Mouse (Mus musculus): Measurements from ENCODE around the gene Fam172a. TPM values are rescaled to one million over a fixed set of nuclear protein-coding genes. Genes with fewer than 3 reads are reported as not detected.
"Not testable (repeated sequence)": the region's sequence is repeated elsewhere in the genome, so short reads cannot be mapped to it uniquely, and the experiment has no call there.

The Fam172a gene
- 23.3 and 24.0 TPM in 2 replicates for polyA plus RNA-seq (2014; fragmentation: Nextera tagmentation; extraction: Ambion mirVana)

DNA sequence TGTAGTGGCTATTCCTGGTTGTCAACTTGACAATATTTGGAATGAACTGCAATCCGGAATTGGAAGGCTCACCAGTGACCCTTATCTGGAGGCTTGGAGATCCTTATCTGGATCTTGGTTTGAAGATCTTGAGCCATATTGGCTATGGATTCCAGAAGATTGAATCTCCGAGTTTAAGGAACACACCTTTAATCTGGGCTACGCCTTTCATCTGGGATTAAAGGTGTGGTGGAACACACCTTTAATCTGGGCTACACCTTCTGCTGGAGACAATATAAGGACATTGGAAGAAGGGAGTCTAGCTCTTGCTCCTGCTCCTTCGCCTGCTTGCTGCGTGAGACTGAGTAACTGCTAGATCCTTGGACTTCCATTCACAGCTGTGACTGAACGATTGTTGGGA, at the start of gene Fam172a:
TSS of gene Fam172a (plus strand) at position 301 of the 400 bp plus-strand sequence.
- ATAC-seq (ENCODE audit: insufficient number of reproducible peaks, insufficient read depth, low FRiP score, low read depth); H3K4me3 ChIP-seq (ENCODE audit: control insufficient read depth in 1 of 2, insufficient read depth in 1 of 2, low read depth in 1 of 2, low read length in 2 of 2); H3K36me3 ChIP-seq (ENCODE audit: control insufficient read depth, insufficient read depth, low read length); H3K9me3 ChIP-seq (ENCODE audit: control insufficient read depth, low read length); H3K4me1 ChIP-seq (ENCODE audit: control insufficient read depth in 2 of 2, insufficient read depth in 2 of 2, low read length in 2 of 2); H3K27me3 ChIP-seq (ENCODE audit: control insufficient read depth, insufficient read depth, low read length); H3K4me2 ChIP-seq (ENCODE audit: low read length); H3K9ac ChIP-seq (ENCODE audit: low read length); H3K27ac ChIP-seq (replicated peaks in 1 of 2; ENCODE audit: control insufficient read depth in 1 of 2, insufficient read depth in 1 of 2, low read depth in 2 of 2, low read length in 2 of 2): not testable (repeated sequence)
- WGBS, result no CpG with 5 or more reads among the region's 6 CpGs

DNA sequence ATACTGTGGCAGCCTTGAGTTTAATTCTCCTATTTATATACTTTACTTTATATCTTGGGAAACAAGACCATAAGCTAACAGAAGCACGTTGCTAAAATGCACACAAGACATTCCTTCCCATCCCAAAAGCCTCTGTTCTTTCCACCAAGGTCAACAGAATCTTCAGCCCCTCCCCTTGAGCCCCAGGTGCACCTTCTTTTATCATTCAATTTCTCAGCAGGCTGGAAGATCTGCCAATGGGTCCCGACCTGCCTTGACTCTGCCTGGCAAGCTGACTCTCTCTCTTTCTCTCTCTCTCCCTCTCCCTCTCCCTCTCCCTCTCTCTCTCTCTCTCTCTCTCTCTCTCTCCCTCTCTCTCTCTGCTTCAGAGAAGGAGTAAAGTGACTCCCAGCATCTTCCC, 13.2 kb upstream of the Fam172a start:
- Histone ChIP-seq H3K27ac (replicated peaks in 1 of 2; ENCODE audit: control insufficient read depth in 1 of 2, insufficient read depth in 1 of 2, low read depth in 2 of 2, low read length in 2 of 2) (no peak overlapping the region), H3K9ac (ENCODE audit: low read length) (no peak overlapping the region), H3K36me3 (ENCODE audit: control insufficient read depth, insufficient read depth, low read length) (no peaks in the 10 kb centered on the region), H3K4me2 (ENCODE audit: low read length) (no peak overlapping the region), H3K27me3 (ENCODE audit: control insufficient read depth, insufficient read depth, low read length) (no peaks in the 10 kb centered on the region), H3K9me3 (ENCODE audit: control insufficient read depth, low read length) (no peaks in the 10 kb centered on the region), H3K4me3 (ENCODE audit: control insufficient read depth in 1 of 2, insufficient read depth in 1 of 2, low read depth in 1 of 2, low read length in 2 of 2) (no peak overlapping the region), H3K4me1 (ENCODE audit: control insufficient read depth in 2 of 2, insufficient read depth in 2 of 2, low read length in 2 of 2) (no peaks in the 10 kb centered on the region)
- WGBS, result 35% methylated on average over 2 of the region's 2 CpGs
- ATAC-seq (ENCODE audit: insufficient number of reproducible peaks, insufficient read depth, low FRiP score, low read depth), result no peak

DNA sequence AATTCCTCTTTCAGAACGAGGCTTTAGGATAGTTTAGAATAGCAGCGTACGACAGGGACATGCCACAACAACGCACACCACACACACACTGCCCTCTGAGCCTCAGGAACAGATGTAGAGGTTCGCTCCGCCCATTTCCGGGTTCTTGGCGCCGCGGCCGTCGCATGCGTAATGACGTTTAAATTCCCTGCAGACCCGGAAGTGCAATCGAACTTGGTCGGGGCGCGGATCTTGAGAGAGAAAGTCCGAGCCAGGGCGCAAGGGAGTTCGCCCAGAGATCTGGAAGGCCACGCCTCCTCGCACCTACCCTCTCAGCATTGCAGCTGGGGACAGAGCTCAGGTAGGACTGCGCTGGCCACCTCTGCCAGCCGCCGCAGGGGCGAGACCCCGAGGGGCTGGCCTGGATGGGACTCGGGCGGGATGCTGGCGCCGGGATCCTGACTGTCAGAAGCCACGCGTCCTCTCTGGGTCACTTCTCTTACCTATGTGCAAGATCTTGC, 6.7 kb downstream of the Fam172a start:
- under 1% methylated on average over 35 of the region's 35 CpGs for WGBS
- Histone ChIP-seq H3K27me3 (ENCODE audit: control insufficient read depth, insufficient read depth, low read length) (no peaks in the 10 kb centered on the region), H3K9me3 (ENCODE audit: control insufficient read depth, low read length) (no peaks in the 10 kb centered on the region), H3K9ac (ENCODE audit: low read length) (peak overlapping the region; percentile 83), H3K4me2 (ENCODE audit: low read length) (peak overlapping the region; percentile 65), H3K27ac (replicated peaks in 1 of 2; ENCODE audit: control insufficient read depth in 1 of 2, insufficient read depth in 1 of 2, low read depth in 2 of 2, low read length in 2 of 2) (no peak overlapping the region), H3K4me1 (ENCODE audit: control insufficient read depth in 2 of 2, insufficient read depth in 2 of 2, low read length in 2 of 2) (peaks cover 0 to 9% of the 10 kb centered on the region in 2 experiments; a peak in 2 of 4 replicates), H3K36me3 (ENCODE audit: control insufficient read depth, insufficient read depth, low read length) (no peaks in the 10 kb centered on the region), H3K4me3 (ENCODE audit: control insufficient read depth in 1 of 2, insufficient read depth in 1 of 2, low read depth in 1 of 2, low read length in 2 of 2) (peak overlapping the region; percentile 75 to 86)
- peak; percentile 88 for ATAC-seq (ENCODE audit: insufficient number of reproducible peaks, insufficient read depth, low FRiP score, low read depth)

GRCm38 (mm10) chr13:77717499-77717898, 15.7 kb downstream of the Fam172a start:
- H3K4me3 ChIP-seq (ENCODE audit: control insufficient read depth in 1 of 2, insufficient read depth in 1 of 2, low read depth in 1 of 2, low read length in 2 of 2), result no peak overlapping the region
- H3K27me3 ChIP-seq (ENCODE audit: control insufficient read depth, insufficient read depth, low read length), result no peaks in the 10 kb centered on the region
- no peak overlapping the region for H3K4me2 ChIP-seq (ENCODE audit: low read length)
- H3K27ac ChIP-seq (replicated peaks in 1 of 2; ENCODE audit: control insufficient read depth in 1 of 2, insufficient read depth in 1 of 2, low read depth in 2 of 2, low read length in 2 of 2), result no peak overlapping the region
- no peaks in the 10 kb centered on the region for H3K9me3 ChIP-seq (ENCODE audit: control insufficient read depth, low read length)
- ATAC-seq (ENCODE audit: insufficient number of reproducible peaks, insufficient read depth, low FRiP score, low read depth), result no peak
- no peaks in the 10 kb centered on the region for H3K4me1 ChIP-seq (ENCODE audit: control insufficient read depth in 2 of 2, insufficient read depth in 2 of 2, low read length in 2 of 2)
- H3K9ac ChIP-seq (ENCODE audit: low read length), result no peak overlapping the region
- no peaks in the 10 kb centered on the region for H3K36me3 ChIP-seq (ENCODE audit: control insufficient read depth, insufficient read depth, low read length)
- WGBS, result 87% methylated on average over 2 of the region's 2 CpGs

GRCm38 (mm10) chr13:77742822-77743221, 41.0 kb downstream of the Fam172a start:
- Histone ChIP-seq H3K9ac (ENCODE audit: low read length) (no peak overlapping the region), H3K27me3 (ENCODE audit: control insufficient read depth, insufficient read depth, low read length) (no peaks in the 10 kb centered on the region), H3K9me3 (ENCODE audit: control insufficient read depth, low read length) (no peaks in the 10 kb centered on the region), H3K4me1 (ENCODE audit: control insufficient read depth in 2 of 2, insufficient read depth in 2 of 2, low read length in 2 of 2) (no peaks in the 10 kb centered on the region), H3K4me3 (ENCODE audit: control insufficient read depth in 1 of 2, insufficient read depth in 1 of 2, low read depth in 1 of 2, low read length in 2 of 2) (no peak overlapping the region), H3K27ac (replicated peaks in 1 of 2; ENCODE audit: control insufficient read depth in 1 of 2, insufficient read depth in 1 of 2, low read depth in 2 of 2, low read length in 2 of 2) (no peak overlapping the region), H3K36me3 (ENCODE audit: control insufficient read depth, insufficient read depth, low read length) (no peaks in the 10 kb centered on the region), H3K4me2 (ENCODE audit: low read length) (no peak overlapping the region)
- ATAC-seq (ENCODE audit: insufficient number of reproducible peaks, insufficient read depth, low FRiP score, low read depth), result no peak

- Histone ChIP-seq H3K4me2 (ENCODE audit: low read length) (no peak overlapping the region), H3K36me3 (ENCODE audit: control insufficient read depth, insufficient read depth, low read length) (no peaks in the 10 kb centered on the region), H3K27me3 (ENCODE audit: control insufficient read depth, insufficient read depth, low read length) (no peaks in the 10 kb centered on the region), H3K4me1 (ENCODE audit: control insufficient read depth in 2 of 2, insufficient read depth in 2 of 2, low read length in 2 of 2) (no peaks in the 10 kb centered on the region), H3K4me3 (ENCODE audit: control insufficient read depth in 1 of 2, insufficient read depth in 1 of 2, low read depth in 1 of 2, low read length in 2 of 2) (no peak overlapping the region), H3K9me3 (ENCODE audit: control insufficient read depth, low read length) (no peaks in the 10 kb centered on the region), H3K9ac (ENCODE audit: low read length) (no peak overlapping the region), H3K27ac (replicated peaks in 1 of 2; ENCODE audit: control insufficient read depth in 1 of 2, insufficient read depth in 1 of 2, low read depth in 2 of 2, low read length in 2 of 2) (no peak overlapping the region)
- WGBS, result 75% methylated on average over 2 of the region's 2 CpGs
- ATAC-seq (ENCODE audit: insufficient number of reproducible peaks, insufficient read depth, low FRiP score, low read depth), result no peak
These were observed 75.8 kb downstream of the Fam172a start for GRCm38 (mm10) chr13:77777606-77778005.

DNA sequence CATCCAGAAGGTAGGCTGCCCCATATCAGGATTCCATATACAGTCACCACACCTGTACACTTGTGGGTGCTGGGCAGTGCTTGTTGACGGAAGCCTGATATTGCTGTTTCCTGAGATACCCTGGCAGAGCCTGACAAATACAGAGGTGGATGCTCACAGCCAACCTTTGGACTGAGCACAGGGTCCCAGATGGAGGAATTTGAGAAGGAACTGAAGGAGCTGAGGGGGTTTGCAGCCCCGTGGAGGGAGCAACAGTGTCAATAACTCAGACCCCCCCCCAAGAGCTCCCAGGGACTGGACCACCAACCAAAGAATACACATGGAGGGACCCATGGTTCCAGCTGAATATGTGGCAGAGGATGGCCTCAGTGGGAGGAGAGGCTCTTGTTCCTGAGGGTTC, 105.5 kb downstream of the Fam172a start:
- not testable (repeated sequence) for H3K9me3 ChIP-seq (ENCODE audit: control insufficient read depth, low read length); H3K4me2 ChIP-seq (ENCODE audit: low read length); H3K27me3 ChIP-seq (ENCODE audit: control insufficient read depth, insufficient read depth, low read length); H3K27ac ChIP-seq (replicated peaks in 1 of 2; ENCODE audit: control insufficient read depth in 1 of 2, insufficient read depth in 1 of 2, low read depth in 2 of 2, low read length in 2 of 2); H3K36me3 ChIP-seq (ENCODE audit: control insufficient read depth, insufficient read depth, low read length); ATAC-seq (ENCODE audit: insufficient number of reproducible peaks, insufficient read depth, low FRiP score, low read depth); H3K4me1 ChIP-seq (ENCODE audit: control insufficient read depth in 2 of 2, insufficient read depth in 2 of 2, low read length in 2 of 2); H3K9ac ChIP-seq (ENCODE audit: low read length); H3K4me3 ChIP-seq (ENCODE audit: control insufficient read depth in 1 of 2, insufficient read depth in 1 of 2, low read depth in 1 of 2, low read length in 2 of 2)
- 88% methylated on average over 2 of the region's 2 CpGs for WGBS

- WGBS, result 68% methylated on average over 1 of the region's 1 CpGs
- 0 out of 2 replicates have a peak, but pooled peaks cover 2% of the 10 kb centered on the region for H3K9me3 ChIP-seq (ENCODE audit: control insufficient read depth, low read length)
- no peak for ATAC-seq (ENCODE audit: insufficient number of reproducible peaks, insufficient read depth, low FRiP score, low read depth)
- H3K27me3 ChIP-seq (ENCODE audit: control insufficient read depth, insufficient read depth, low read length), result no peaks in the 10 kb centered on the region
- no peaks in the 10 kb centered on the region for H3K36me3 ChIP-seq (ENCODE audit: control insufficient read depth, insufficient read depth, low read length)
- no peak overlapping the region for H3K4me2 ChIP-seq (ENCODE audit: low read length)
- H3K9ac ChIP-seq (ENCODE audit: low read length), result no peak overlapping the region
- H3K27ac ChIP-seq (replicated peaks in 1 of 2; ENCODE audit: control insufficient read depth in 1 of 2, insufficient read depth in 1 of 2, low read depth in 2 of 2, low read length in 2 of 2), result no peak overlapping the region
- no peak overlapping the region for H3K4me3 ChIP-seq (ENCODE audit: control insufficient read depth in 1 of 2, insufficient read depth in 1 of 2, low read depth in 1 of 2, low read length in 2 of 2)
- H3K4me1 ChIP-seq (ENCODE audit: control insufficient read depth in 2 of 2, insufficient read depth in 2 of 2, low read length in 2 of 2), result no peaks in the 10 kb centered on the region
These were observed 108.6 kb downstream of the Fam172a start for GRCm38 (mm10) chr13:77810449-77810848.

All from heart, embryonic 14.5 days (tissue).